Mouse (Mus musculus) T-helper 1 cell (primary cell): ENCODE results near the gene Grin2d.

Source experiments
- in situ Hi-C: fragments of 300-600 bp; cut with MboI, MseI; formaldehyde crosslinking; loops from one replicate; pipeline ENCODE4 v1.15.1; 2025; ENCODE audit warnings: high pct_unique_total_duplicates

Gene Grin2d

GRCm38 (mm10) chr7:45856950-45857901 is 21.0 kb downstream of the Grin2d start:
- in situ Hi-C loops = no loop called here

GRCm38 (mm10) chr7:45853089-45853488 is 25.1 kb downstream of the Grin2d start:
- in situ Hi-C loops = no loop called here

DNA sequence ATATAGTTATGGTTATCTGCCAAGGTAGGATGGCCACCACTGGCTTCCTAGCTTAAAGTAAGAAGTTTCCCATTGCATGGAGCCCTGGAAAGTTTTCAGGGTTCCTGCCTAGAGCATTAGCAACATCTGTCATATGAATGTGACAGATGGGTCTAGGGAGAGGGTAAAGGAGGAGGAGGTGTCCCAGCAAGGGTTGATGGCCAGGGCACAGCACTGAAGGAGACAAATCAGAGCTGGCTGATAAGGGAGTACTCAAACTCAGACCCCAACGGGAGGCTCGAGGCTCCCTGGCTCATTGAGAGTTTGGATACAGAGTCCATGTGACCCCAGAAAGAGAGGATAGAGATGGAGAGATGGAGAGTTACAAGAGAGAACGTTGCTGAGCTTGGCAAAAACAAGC is 27.5 kb downstream of the Grin2d start:
- in situ Hi-C loops = no loop called here

DNA sequence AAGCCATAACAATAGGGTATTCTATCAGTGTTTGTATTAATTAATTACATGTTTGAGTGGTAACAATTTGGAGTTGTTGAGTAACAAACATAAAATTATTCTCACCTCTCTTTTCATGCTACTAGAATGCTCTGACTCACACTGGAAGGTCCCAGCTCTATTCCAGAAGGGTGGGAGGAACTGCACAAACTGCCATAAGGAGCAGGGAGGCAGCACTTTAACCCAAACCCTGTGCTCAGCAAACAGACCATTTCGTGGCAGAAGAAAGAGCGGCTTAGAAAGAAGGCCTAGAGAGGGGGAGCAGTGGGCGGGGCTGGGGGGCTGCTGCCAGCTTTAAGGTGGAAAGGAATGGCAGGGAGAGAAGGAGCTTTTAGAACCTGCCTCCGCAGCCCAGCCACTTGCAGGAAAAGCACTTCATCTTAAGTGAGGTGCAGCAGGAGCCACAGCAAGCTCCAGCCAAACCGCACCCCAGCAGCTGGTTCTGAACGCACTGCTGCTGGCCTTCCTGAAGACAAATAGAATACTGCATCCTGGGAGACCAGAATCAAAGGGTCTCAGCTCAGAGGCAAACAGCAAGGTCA is 29.6 kb downstream of the Grin2d start:
- in situ Hi-C loops = no loop called here

GRCm38 (mm10) chr7:45842950-45843744 is 35.0 kb downstream of the Grin2d start:
- in situ Hi-C loops = no loop called here

- in situ Hi-C loops = no loop called here
Measured at GRCm38 (mm10) chr7:45833924-45834323, 44.3 kb downstream of the Grin2d start.

DNA sequence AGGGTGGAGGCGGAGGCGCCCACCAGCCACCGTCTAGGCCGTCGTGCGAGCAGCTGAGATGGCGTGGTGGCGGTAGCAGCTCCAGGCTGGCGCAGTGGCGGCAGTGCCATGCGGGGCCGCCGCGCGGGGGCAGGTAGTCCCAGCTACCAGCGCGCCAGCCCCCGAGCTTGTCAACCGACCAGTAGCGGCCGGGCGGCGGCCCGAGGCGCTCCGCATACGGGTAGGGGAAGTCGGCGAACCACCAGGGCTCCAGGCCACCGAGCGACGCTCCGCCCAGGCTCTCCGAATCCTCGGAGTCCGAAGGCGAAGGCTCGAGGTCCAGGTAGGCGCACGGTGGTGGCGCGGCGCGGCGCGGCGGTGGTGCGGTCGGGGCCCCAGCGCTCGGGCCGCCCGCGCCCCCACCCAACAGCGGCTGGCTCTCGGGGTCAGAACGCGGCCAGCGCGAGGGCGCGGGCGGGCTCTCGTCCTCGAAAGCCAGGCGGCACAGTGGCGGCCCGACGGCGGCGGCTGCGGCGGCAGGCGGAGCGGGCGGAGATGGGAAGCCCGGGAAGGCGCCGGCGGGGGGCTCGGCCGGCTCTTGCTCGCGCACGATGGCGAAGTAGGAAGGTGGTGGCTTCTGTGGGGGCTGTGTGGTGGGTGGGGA is 44.9 kb downstream of the Grin2d start:
- in situ Hi-C loops = no loop called here

DNA sequence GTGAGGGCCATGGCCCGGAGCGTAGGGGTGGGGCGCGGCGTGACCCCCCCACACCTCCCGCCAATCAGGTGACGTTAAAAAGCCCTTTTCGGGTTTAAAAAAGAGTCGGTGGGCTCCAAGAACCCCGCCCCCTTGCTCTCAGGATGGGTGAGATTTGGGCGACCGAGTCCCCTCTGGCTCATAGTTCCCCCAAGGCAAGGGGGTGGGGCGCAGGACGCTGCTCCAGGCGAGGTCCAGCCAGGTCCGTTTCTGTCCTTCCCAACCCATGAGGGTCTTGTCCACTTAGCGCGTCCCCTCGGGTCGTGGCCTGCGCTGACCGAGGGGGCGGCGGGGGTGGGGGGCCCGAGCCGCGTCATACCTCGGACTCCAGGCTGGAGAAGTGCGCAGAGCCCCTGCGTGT is 45.8 kb downstream of the Grin2d start:
- in situ Hi-C loops = no loop called here

DNA sequence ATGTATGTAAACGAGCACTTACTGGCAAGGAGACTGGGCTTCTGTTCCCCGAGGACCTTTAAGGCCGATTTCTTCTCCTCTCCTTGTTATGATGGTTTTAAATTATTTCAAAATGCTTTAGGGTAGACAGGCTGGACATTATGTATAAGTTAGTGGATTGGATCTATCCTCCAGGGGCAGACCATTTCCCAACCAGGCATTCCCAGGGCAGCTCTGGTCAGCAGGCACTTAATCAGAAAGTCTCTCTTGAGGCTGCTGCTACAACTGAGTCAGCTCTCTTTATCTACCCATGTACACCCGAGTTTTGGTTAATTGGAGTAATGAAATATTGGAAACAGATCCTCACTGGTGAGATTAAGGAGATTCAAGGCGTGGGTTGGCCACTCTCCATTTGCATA is 47.1 kb downstream of the Grin2d start:
- in situ Hi-C loops = no loop called here

- in situ Hi-C loops = no loop called here
Measured at GRCm38 (mm10) chr7:45830427-45831127, 47.6 kb downstream of the Grin2d start, which contains the start of gene Grwd1. Gene Grwd1 (minus strand): TSS chr7:45830944.

DNA sequence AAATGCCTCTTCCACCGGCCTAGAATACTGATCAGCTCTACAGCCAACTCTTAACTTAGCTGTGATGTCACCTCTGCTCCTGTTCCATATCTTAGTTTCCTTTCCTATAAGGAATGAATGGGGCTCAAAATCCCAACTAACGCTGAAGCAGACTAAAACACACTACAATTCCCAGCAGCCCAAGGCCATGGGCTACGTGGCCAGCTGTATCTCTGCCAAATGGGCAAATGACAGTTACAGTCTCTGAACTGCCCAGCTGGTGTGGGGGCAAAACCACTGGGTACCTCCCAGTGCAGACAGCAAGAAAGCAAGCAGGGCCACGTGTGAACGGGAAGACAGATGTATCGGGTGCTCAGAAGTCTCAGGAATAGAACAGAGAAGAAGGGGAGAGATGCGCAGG is 51.5 kb downstream of the Grin2d start:
- in situ Hi-C loops = no loop called here

- in situ Hi-C loops = no loop called here
Measured at GRCm38 (mm10) chr7:45824598-45824997, 53.6 kb downstream of the Grin2d start, which contains the start of gene Kcnj14. Gene Kcnj14 (minus strand): TSS chr7:45824782.

GRCm38 (mm10) chr7:45820913-45821312 is 57.3 kb downstream of the Grin2d start:
- in situ Hi-C loops = no loop called here

- in situ Hi-C loops = no loop called here
Measured at GRCm38 (mm10) chr7:45819843-45820242, 58.3 kb downstream of the Grin2d start.

GRCm38 (mm10) chr7:45815984-45816351 is 62.2 kb downstream of the Grin2d start:
- in situ Hi-C loops = no loop called here

GRCm38 (mm10) chr7:45815323-45815983 is 62.7 kb downstream of the Grin2d start:
- in situ Hi-C loops = no loop called here

DNA sequence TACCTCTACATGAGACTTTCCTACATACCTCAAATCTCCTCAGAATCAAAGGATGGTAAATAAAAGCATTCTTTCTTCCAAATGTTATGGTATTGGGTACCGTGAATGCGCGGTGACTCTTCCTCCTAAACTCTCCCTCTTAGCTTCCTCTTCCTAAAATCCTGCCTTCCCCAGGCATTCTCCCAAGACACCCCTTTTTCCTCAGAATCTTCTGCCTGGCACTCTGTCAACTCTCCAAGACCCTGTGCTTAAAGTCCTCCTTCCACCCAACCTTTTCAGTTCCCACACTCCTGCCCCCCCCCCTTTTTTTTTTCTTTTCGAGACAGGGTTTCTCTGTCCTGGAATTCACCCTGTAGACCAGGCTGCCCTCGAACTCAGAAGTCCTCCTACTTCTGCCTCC is 63.3 kb downstream of the Grin2d start:
- in situ Hi-C loops = no loop called here

DNA sequence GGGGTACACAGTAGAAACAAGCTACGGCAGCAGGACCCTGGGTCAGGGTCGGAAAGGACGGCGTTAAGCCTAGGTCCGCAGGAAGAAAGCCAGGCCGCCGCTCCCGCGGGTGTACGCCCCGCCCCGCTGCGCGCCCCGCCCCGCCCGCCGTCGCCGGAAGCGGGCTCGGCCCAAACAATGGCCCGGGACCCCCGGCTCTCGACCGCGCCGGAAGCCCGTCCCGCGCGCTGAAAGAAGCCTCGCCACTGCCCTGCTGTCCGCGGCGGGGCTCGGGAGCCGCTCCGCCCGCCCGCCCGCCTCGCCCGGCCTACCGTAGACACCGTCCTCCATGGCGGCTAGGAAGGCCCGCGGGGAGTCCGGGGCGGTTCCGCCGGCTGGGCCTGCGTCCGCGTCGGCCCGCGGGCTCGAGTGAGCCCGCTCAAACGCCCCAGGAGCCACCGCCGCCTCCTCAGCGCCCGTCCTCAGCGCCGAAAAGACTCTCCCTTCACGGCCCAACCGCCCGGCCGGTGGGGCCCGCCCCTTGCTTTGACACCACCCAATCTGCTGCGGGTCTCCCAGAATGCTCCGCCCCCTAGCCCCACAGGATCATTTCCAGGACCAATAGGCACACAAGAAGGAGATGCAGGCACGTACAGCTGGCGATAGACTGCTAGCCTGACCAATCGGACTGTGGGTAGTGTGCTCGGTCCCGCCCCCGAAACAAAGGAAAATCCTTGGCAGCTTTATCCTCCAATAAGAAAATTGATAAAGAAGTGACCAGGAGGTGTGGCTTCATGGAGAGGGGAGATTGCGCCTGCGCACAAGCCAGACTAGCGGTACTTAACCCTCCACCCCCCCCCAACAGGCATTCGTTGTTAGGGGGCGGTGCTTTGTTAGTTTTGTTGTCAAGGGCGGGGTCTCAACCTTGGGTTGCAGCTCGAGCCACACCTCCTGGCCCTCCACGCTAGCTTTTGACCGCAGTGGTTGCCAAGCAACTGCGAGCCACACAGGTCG is 64.1 kb downstream of the Grin2d start, which contains the start of gene Cyth2:
Gene Cyth2 (minus strand): TSS at position 795 of the 993 bp plus-strand sequence.
- in situ Hi-C loops = no loop called here

DNA sequence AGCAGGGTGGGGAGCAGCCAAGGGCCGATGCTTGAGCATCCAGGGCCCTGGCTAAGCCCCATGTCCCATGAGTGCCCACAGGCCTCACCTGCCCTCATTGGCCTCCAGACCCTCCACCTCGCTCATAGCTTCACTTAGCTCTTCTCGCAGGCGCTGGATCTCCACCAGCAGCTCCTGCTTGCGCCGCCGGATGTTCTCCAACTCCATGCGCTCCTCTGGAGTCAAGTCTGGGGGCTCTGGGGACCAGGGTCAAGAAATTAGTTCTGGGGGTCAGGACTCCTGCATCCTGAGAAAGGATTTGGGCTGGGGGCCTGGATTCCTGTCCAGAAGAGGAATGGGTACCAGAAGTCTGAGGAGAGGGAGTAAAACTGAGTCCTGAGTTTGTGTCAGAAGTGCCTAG is 65.3 kb downstream of the Grin2d start:
- in situ Hi-C loops = no loop called here
